Mouse (Mus musculus): Measurements from ENCODE around the gene Usp20. TPM values are rescaled to one million over a fixed set of nuclear protein-coding genes. Genes with fewer than 3 reads are reported as not detected.

Usp20 gene
- polyA plus RNA-seq, 1 experiment from 2014 or later = 34.6 TPM

GRCm38 (mm10) chr2:31053851-31054340, 71.8 kb downstream of the Usp20 start:
- no peak overlapping the region for H3K27ac ChIP-seq
- H3K4me1 ChIP-seq = no peaks in the 10 kb centered on the region
- H3K27me3 ChIP-seq = no peaks in the 10 kb centered on the region
- peaks cover 44% of the 10 kb centered on the region for H3K36me3 ChIP-seq (ENCODE audit: poor library complexity, severe bottlenecking)
- 96% methylated on average over 11 of the region's 11 CpGs for WGBS
- H3K9ac ChIP-seq = no peak overlapping the region
- H3K4me3 ChIP-seq = no peak overlapping the region
- no peak for ATAC-seq
- H3K9me3 ChIP-seq (replicated peaks) = no peaks in the 10 kb centered on the region
- no peak overlapping the region for H3K4me2 ChIP-seq

DNA sequence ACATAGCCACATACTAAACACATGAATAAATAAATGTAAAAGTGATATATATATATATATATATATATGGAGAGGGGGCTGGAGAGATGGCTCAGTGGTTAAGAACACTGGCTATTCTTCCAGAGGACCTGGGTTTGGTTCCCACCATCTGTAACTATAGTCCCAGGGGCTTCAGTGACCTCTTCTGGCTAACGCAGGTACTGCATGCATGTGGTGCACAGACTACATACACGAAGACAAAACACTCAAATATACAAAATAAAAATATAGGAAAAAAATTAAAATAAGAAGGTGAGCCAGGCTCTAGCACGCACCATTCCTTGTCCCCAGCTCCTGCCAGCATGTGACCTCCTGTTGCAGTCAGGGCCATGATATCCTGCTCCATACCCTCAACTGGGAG, 74.0 kb downstream of the Usp20 start:
- H3K4me3 ChIP-seq = no peak overlapping the region
- WGBS = 97% methylated on average over 3 of the region's 3 CpGs
- no peaks in the 10 kb centered on the region for H3K9me3 ChIP-seq (replicated peaks)
- H3K36me3 ChIP-seq (ENCODE audit: poor library complexity, severe bottlenecking) = peaks cover 44% of the 10 kb centered on the region
- H3K27me3 ChIP-seq = no peaks in the 10 kb centered on the region
- H3K27ac ChIP-seq = no peak overlapping the region
- no peak for ATAC-seq
- no peaks in the 10 kb centered on the region for H3K4me1 ChIP-seq
- no peak overlapping the region for H3K9ac ChIP-seq
- no peak overlapping the region for H3K4me2 ChIP-seq

GRCm38 (mm10) chr2:31057549-31058177, 75.6 kb downstream of the Usp20 start:
- peaks cover 38% of the 10 kb centered on the region for H3K36me3 ChIP-seq (ENCODE audit: poor library complexity, severe bottlenecking)
- no peaks in the 10 kb centered on the region for H3K4me1 ChIP-seq
- no peaks in the 10 kb centered on the region for H3K9me3 ChIP-seq (replicated peaks)
- H3K4me3 ChIP-seq = no peak overlapping the region
- no peak for ATAC-seq
- H3K9ac ChIP-seq = no peak overlapping the region
- no peak overlapping the region for H3K27ac ChIP-seq
- H3K27me3 ChIP-seq = no peaks in the 10 kb centered on the region
- 75% methylated on average over 6 of the region's 6 CpGs for WGBS
- H3K4me2 ChIP-seq = no peak overlapping the region

DNA sequence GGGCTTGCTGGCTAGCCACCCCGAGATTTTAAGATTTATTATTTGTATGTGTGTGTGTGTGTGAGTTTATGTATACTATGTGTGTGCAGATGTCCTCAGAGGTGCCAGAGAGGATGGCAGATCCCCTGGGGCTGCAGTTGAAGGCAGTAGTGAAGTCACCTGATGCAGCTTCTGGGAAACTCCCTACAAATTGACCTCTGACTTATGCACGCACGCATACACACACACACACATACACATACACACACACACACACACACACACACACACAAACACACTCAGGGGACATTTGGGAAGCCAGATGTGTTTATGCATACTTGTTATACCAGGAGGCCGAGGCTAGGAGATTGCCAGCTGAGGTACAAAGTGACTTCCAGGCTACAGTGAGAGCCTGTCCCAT, 76.4 kb downstream of the Usp20 start:
- WGBS = 88% methylated on average over 4 of the region's 4 CpGs
- Histone ChIP-seq H3K36me3 (ENCODE audit: poor library complexity, severe bottlenecking) (peaks cover 34% of the 10 kb centered on the region), H3K9ac (no peak overlapping the region), H3K4me2 (no peak overlapping the region), H3K4me3 (no peak overlapping the region), H3K27ac (no peak overlapping the region), H3K9me3 (replicated peaks) (no peaks in the 10 kb centered on the region), H3K4me1 (no peaks in the 10 kb centered on the region), H3K27me3 (no peaks in the 10 kb centered on the region)
- no peak for ATAC-seq

GRCm38 (mm10) chr2:31060271-31060670, 78.2 kb downstream of the Usp20 start:
- no peak for ATAC-seq
- 97% methylated on average over 1 of the region's 1 CpGs for WGBS
- H3K4me1 ChIP-seq = no peaks in the 10 kb centered on the region
- no peak overlapping the region for H3K4me2 ChIP-seq
- H3K9me3 ChIP-seq (replicated peaks) = no peaks in the 10 kb centered on the region
- no peak overlapping the region for H3K27ac ChIP-seq
- H3K36me3 ChIP-seq (ENCODE audit: poor library complexity, severe bottlenecking) = peaks cover 21% of the 10 kb centered on the region
- no peak overlapping the region for H3K4me3 ChIP-seq
- no peak overlapping the region for H3K9ac ChIP-seq
- H3K27me3 ChIP-seq = no peaks in the 10 kb centered on the region

- Histone ChIP-seq H3K27me3 (no peaks in the 10 kb centered on the region), H3K9ac (no peak overlapping the region), H3K9me3 (replicated peaks) (no peaks in the 10 kb centered on the region), H3K27ac (no peak overlapping the region), H3K4me2 (no peak overlapping the region), H3K4me3 (no peak overlapping the region), H3K4me1 (peaks cover 3% of the 10 kb centered on the region), H3K36me3 (ENCODE audit: poor library complexity, severe bottlenecking) (peaks cover 13% of the 10 kb centered on the region)
- WGBS = 91% methylated on average over 28 of the region's 28 CpGs
- no peak for ATAC-seq
Observed at GRCm38 (mm10) chr2:31060787-31061730, 79.0 kb downstream of the Usp20 start.

DNA sequence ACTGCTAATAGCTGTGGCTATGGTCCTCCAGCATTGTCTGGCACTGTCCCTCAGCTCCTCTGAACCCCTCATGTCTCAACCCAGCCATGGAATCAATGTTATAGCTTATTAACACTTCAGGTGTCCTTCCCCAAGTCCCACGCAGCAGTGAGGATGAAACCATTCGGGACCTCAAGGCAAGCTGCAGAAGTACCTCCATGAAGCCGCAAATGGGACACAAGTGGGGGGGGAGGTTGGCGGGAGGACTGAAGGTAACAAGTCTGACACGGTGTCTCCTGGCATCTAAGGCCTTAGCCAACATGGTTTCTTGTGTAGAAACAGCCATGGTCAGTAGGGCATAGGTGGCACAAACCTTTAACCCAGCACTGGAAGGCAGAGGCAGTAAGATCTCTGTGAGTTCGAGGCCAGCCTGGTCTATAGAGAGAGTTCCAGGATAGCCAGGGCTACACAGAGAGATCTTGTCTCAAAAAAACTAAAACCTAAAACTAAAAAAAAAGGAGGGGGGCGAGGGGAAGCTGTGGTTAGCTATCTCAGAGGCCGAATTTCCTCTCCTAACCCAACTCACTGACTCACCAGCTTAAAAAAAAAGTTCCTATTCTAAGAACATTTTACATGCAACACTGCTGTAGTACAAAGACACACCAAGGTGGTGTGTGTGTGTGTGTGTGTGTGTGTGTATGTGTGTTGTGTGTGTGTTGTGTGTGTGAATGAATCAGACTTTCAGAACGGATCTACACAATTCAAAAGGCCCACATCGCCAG, 80.0 kb downstream of the Usp20 start:
- H3K4me2 ChIP-seq = no peak overlapping the region
- no peak overlapping the region for H3K27ac ChIP-seq
- 0 out of 2 replicates have a peak, but pooled peaks cover 5% of the 10 kb centered on the region for H3K36me3 ChIP-seq (ENCODE audit: poor library complexity, severe bottlenecking)
- H3K4me3 ChIP-seq = no peak overlapping the region
- WGBS = 89% methylated on average over 10 of the region's 10 CpGs
- H3K9me3 ChIP-seq (replicated peaks) = no peaks in the 10 kb centered on the region
- H3K27me3 ChIP-seq = no peaks in the 10 kb centered on the region
- peaks cover 13% of the 10 kb centered on the region for H3K4me1 ChIP-seq
- no peak for ATAC-seq
- no peak overlapping the region for H3K9ac ChIP-seq

- WGBS = 84% methylated on average over 11 of the region's 11 CpGs
- Histone ChIP-seq H3K4me3 (no peak overlapping the region), H3K36me3 (ENCODE audit: poor library complexity, severe bottlenecking) (no peaks in the 10 kb centered on the region), H3K27ac (no peak overlapping the region), H3K9ac (no peak overlapping the region), H3K9me3 (replicated peaks) (no peaks in the 10 kb centered on the region), H3K4me1 (peaks cover 33% of the 10 kb centered on the region), H3K27me3 (no peaks in the 10 kb centered on the region), H3K4me2 (no peak overlapping the region)
- ATAC-seq = no peak
Observed at GRCm38 (mm10) chr2:31066019-31066789, 84.1 kb downstream of the Usp20 start.

- peaks cover 33% of the 10 kb centered on the region for H3K4me1 ChIP-seq
- H3K27ac ChIP-seq = peak overlapping the region; percentile 84
- no peak overlapping the region for H3K4me2 ChIP-seq
- H3K27me3 ChIP-seq = no peaks in the 10 kb centered on the region
- peak overlapping the region; percentile 51; the same call in 1 of the 2 replicates for H3K9ac ChIP-seq
- WGBS = 62% methylated on average over 13 of the region's 13 CpGs
- H3K4me3 ChIP-seq = no peak overlapping the region
- no peak for ATAC-seq
- no peaks in the 10 kb centered on the region for H3K9me3 ChIP-seq (replicated peaks)
- no peaks in the 10 kb centered on the region for H3K36me3 ChIP-seq (ENCODE audit: poor library complexity, severe bottlenecking)
Observed at GRCm38 (mm10) chr2:31067059-31067595, 85.0 kb downstream of the Usp20 start.

GRCm38 (mm10) chr2:31067696-31068245, 85.7 kb downstream of the Usp20 start:
- Histone ChIP-seq H3K9me3 (replicated peaks) (no peaks in the 10 kb centered on the region), H3K27me3 (no peaks in the 10 kb centered on the region), H3K27ac (peak overlapping the region; percentile 84), H3K4me1 (peaks cover 33% of the 10 kb centered on the region), H3K4me3 (no peak overlapping the region), H3K4me2 (no peak overlapping the region), H3K9ac (no peak overlapping the region), H3K36me3 (ENCODE audit: poor library complexity, severe bottlenecking) (no peaks in the 10 kb centered on the region)
- no peak for ATAC-seq
- 50% methylated on average over 6 of the region's 7 CpGs for WGBS

All from forebrain, embryonic 13.5 days (tissue).